Mouse (Mus musculus): ENCODE measurements around the gene Fmnl3.
A peak's percentile ranks its signal among the peaks of the same experiment; 100 is the strongest.

Gene Fmnl3

DNA sequence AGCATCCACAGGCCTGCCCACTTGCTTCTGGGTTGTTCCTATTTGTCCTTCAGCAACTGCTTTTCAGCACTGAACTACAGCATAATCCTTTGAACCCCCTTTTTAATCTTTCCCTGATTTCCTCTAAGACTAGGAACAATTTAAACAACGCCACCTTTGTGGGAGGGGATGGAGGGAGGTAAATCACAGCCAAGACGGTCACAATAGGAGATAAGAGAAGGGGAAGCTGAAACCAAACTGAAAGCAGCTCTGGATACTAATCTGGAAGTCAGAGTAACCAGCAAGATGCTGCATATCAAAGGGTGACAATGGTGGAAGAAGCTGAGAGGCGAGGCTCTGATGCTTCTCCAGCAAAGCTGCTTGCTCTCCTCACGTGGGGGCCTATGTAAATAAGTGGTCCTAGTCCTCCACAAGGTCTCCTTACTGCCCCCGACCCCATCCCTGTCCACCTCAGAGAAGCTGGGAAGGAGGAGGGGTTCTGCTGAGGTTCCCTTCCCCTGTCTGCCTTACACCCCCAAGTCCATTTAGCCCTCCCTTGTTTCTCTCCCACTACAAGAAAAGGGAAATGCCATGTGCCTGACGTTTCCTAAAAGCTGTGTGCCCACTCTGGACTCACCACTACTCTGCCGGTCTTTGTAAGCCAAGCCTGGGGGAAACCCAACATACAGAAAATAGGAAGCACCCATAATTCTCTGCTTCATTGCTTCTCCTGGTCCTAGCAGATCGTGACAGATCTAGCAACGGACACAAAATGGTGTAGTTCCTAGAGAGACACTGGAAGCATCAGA, 27.9 kb downstream of the Fmnl3 start:
- no peak for DNase-seq

DNA sequence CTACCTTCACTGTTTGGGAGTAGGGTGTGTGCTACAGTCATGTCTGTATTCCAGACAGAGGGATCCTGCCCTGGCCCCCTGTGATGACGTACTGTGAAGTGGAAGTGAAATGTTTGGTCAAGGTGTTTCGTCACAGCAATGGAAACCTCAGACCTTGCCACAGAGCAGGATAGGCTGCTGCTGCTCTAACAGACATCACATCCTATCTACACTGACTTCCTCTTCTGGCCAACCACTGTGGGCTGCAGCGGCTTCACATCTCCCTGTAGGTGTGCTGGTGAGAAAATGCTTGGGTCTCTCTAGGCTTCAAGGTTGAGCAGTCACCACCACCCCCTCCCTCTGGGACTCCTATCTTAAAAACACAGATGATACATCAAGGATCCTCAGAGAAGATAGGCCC, 29.2 kb downstream of the Fmnl3 start:
- DNase-seq, result no peak

DNA sequence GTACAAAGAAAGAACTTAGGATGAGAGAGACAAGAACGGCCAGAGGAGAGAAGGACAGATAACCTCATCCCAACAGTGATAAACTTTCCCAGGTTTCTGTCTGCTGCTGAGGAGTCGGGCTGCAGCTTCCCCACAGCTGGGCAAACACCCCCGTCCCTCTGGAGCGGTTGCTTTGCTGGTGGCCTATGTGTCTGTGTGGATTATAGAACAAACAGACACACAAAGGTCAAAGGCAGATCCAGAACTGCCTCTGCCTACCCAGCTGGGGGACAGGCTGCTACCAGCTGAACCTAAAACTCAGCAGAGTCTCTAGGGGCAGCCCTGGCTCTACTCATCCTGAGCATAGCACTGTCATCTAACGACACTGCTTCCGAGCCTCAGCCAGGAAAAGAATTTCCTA, 30.6 kb downstream of the Fmnl3 start:
- no peak for DNase-seq

DNA sequence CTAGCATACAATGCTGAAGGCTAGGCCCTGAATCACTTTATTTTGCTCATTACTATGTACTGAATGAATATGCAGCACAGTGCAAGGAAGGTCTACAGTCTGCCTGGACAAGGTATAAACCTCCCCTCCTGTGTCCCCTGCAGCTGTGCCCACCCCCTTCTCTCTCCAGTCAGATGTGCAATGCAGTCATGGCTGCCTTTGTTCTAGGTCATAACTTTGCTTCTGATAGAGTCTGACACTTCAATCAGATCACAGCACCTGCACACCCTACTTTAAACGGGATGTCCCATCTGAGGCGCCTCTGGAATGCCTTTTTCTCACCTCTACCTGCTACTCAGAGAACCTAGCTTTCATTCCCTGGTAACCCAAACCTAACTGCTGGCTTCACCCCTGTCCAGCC, 31.4 kb downstream of the Fmnl3 start:
- DNase-seq, result no peak

DNA sequence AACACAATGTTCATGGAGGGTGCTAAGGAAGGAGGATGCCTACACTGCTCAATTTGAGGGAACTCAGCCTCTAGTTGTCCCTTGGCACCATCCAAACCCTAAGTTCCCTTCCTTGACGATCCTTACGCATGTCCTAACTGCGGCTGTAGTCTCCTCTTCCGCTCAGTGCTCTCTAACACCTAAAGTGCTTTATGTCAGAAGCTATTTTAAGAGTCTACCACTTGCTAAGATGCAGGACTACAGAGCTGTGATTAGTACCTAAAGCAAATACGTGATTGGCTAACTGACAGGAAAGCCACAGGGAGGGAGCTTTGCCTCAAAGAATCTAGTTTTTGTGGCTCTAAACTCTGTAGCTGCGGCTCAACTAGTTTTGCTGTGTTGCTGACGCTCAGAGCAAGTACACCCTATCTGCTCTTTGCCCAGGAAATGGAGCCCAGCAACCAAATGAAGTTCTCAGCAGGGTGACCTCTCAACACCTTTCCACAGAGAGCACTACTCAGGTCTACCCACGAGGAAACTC, 34.4 kb downstream of the Fmnl3 start:
- DNase-seq, result no peak

DNA sequence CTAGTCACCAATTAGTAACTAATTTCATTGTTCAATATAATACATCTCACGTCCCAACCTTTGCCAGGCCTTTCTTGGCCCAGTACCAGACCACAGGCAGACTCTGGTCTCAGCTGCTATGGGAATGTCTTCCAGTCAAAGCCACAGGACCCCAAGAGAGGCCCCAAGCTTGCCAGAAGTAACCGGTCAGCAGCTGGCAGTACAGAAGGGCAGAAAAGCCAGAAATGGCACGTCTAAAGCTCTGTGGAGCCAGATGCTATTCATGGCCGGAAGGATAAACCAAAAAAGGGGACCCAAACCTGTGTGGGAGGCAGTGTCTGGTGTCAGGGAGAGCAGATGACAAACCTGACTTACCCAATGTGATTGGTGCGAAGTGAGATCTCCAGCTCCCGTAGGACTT, 35.8 kb downstream of the Fmnl3 start:
- no peak for DNase-seq

DNA sequence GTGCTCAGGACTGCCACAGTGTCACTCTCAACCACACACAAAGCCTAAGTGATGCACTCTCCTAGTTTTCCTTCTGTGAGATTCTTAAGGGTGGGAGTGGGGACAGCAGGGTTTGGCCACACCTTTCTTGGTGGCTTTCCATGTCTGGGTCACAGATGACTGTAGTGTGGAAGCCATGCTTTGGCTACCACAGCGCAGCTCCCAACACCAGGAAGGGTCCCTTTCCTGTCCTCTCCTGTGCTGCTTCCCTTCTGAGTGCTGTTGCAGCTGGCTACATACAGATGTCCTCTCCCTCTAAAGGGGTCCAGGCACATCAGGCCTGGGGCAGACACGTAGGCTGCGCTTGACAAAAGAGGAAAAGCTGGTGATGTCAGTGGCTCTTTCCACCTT, 36.6 kb downstream of the Fmnl3 start:
- no peak for DNase-seq

DNA sequence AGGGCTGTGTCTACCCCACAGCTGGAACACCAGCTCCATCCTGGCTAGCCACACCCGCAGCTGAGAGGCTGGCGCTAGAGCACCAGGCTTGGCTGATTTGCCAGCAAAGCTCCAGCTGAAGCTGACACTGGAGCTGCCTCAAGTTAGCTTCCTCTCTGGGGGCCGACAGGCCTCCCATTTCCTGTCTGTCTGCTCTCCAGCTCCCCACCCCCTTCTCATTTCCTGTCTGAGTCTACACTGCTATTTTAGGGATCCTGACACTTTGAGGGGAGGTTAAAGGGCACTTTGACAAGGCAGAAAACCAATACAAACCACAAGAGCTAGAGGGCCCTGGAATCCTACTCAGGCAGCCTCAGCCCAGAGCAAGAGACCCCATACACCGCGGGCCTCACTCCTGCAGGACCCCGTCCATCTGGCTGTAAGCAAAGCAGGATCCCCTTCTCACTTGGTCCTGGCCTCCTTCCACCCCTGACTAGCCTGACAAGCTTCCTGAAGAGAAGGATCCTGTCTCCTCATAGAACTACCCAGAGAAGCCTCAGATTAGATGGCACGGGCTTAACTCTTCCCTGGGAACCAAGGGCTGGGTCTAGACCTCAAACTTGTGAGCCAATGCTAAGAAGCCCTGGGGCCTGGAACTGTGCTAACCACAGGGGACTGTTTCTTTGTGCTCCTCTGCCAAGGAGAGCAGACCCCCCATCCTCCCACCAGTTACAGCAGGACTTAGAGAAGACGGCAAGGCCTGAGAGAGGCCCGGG, 37.2 kb downstream of the Fmnl3 start:
- DNase-seq, result peak; percentile 68

DNA sequence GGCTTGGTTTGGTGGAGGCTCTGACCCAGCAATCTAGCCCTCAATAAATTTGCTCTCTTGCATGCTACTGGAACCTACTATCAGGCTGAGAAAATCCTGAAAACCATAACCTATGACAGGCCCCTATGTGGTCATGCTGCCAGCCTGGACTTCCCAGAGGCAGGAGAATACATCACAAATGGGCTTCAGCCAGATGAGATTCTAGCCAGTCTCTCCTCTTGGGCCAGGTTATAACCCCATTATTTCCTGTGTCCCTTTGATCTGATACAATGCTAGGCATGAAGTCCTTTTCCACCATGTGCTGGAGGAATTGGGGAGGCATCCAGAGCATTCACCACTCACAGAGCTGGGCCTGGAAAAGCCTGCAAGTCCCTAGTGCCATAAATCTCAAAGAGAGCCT, 38.2 kb downstream of the Fmnl3 start:
- no peak for DNase-seq

DNA sequence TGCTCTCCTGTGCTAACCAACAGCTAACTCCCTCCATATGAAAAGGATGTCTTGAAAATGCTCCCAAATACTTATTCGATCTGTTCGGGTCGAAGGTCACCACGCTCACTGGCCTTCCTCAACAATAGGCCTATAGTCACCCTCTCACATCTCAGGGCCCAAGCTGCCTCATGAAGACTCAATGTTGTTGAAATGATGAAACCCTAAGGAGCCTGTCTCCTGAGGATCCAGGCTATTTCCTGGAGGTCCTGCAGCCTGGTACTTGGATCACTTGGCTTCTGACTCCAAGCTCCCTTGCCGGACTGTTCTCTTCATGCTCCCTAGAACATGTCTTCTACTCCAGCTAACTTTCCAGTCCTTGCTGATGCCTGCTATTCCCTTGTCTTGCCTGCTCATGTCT, 38.9 kb downstream of the Fmnl3 start:
- no peak for DNase-seq

DNA sequence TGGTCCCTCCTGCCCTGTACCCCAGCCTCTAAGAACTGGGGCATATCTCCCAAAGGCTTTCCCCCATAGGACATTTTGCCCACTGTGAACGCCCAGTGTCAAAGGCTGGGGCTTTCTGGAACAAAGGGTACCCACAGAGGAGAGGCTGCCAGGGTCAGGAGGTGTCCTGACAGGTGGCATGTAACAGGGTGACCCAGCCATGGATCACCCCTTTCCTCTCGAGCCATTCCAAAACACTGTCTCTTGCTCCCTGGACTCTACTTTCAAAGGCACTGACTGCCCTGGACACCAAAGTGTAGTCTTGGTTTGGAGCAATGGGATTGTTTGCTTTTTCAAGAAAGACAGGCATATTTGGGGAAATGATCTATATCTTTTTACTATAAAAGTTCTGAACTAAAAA, 40.0 kb downstream of the Fmnl3 start:
- no peak for DNase-seq

DNA sequence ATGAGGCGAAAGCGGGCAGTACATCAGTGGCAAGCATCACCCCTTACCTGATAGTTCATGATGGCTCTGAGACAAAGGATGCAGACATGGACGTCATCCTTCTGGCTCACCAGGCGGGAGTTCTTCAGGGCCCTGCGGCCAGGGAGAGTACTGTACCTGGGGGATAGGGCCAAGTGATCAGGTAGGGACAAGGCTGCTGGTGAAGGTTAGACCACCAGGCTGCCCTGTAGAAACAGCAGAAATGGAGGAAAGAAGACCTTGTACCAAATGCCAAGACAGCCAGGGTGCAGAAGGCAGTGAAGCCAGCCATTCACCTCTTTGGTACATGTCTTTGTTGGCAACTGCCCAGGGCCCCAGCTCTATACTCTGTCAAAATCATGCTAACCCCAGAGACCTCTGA, 42.3 kb downstream of the Fmnl3 start:
- DNase-seq, result no peak

DNA sequence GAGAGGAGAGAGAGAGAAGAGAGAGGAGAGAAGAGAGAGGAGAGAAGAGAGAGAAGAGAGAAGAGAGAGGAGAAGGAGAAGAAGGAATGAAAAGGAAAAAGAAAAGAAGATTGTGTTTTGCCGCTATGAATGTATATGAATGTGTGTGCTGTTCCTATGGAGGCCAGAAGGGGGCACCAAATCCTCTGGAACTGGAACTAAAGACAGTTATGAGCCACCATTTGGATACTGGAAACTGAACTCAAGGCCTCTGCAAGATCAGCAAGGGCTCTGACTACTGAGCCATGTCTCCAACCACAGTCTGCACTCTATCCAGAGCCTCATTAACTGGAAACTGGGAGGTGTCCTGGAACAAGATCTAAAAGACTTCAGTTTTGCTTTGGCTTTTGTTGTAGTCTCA, 43.3 kb downstream of the Fmnl3 start:
- DNase-seq, result peak; percentile 55

DNA sequence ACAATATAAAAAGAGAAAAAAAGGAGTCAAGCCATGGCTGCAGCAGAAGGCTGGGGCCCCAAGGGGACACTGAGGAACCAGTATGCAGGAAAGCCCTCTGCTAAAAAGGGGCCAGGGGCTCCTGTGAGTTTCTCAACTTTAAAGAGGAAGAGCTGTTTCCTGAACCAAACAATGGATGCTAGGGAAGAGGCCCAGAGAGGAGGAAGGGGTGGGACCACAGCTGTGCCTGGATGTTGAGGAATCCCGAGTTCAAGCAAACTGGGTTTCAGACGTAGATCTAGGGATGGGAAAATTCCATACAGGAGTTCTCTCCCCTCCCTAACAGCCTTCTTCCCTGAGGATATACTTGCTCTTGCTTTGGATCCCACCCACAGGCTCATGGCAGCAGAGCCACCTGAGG, 43.9 kb downstream of the Fmnl3 start:
- DNase-seq, result no peak

DNA sequence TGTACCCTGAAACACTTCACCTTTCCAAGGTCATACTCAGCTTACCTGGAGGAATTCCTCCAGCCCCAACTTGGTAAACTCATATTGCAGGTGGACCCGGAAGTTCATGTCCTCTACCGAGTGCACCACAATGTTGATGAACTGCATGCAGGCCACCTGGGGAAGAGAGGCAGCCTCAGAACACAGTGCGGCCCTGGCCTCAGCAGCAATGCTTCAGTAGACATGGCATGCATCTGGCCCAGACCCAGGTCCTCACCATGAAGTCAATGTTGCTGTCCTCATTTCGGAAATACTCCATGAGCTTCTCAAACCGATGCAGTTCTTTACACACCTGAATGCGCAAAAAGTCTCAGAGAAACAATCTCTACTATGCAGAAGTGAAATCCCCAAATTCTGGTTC, 44.7 kb downstream of the Fmnl3 start:
- DNase-seq, result no peak

DNA sequence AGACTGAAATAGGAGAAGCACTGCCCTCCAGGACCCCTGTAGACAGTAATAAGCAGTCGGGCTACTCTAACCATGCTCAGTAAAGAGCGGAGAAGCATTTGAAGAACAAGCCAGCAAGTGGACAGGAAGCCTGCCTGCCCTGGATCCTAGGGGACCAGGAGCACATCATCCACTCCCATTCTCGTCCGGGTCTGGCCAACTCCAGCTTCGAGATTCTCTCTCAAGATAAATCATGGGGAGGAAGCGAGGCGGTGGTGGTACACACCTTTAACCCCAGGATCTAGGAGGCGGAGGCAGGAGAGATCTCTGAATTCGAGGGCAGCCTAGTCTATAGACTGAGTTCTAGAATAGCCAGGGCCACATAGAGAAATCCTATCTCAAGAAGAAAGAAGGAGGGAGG, 46.1 kb downstream of the Fmnl3 start:
- no peak for DNase-seq

DNA sequence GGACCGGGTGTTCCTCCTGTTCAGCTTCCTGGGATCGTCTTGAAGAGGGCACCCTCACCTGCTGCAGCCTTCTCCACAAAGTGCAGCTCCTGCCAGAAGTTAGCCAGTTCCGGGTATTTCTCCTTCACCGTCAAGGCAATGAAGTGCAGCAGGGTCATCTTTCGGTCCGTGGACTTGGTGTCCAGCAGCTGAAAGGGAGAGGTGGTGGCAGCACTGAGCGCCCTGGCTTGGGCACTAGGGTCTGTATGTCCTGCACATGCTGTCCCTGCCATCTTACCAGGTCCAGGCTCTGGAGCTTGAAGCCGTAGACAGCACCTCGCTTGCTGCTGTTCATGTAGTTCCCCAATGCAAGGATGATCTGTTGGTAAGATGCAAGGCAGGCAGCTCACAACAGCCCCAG, 49.3 kb downstream of the Fmnl3 start:
- DNase-seq, result no peak

DNA sequence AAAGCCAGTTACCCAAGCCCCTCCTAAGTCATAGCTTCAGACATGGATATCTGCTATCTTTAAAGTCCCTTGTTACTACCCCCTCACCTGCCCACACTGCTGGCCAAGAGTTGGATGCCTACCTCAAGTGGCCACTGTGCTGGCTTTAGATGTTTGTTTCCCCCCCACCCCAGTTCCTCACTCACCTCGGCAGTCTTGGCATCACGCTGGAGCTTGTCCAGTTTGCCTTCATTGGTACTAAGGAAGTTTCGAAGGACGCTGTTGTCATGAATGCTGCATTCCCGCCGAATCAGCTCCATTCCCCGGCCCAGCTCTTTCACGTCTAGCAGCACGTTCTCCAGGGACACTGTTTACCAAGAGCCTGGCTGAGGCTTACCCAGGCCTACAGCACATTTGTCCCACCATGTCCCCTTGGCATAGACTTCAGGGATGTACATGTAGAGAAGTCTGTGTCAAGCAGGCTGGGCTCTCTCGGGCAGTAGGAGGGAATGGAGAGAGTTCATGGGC, 50.1 kb downstream of the Fmnl3 start:
- no peak for DNase-seq

DNA sequence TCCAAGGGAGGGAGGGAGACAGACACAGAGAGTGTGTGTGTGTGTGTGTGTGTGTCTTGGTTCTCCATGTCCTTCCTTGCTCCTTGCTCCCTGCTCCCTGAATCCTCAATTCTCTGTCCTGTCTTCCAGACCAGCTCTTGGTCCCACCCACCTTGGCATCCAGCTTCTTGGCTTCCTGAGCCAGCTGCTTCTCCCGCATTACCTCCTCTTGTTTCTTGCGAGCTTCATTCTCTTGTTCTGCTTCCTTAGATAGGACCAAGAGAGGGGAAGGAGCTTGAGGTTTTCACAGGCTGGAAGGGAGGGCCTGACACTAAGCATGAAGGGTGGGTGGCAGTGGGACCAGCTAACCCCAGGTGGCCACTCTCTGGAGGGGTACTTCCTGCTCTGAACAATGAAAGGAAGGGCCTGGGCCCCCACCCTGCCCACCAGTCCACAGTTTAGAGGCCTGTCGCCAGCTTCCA, 50.8 kb downstream of the Fmnl3 start:
- peak; percentile 46 for DNase-seq

DNA sequence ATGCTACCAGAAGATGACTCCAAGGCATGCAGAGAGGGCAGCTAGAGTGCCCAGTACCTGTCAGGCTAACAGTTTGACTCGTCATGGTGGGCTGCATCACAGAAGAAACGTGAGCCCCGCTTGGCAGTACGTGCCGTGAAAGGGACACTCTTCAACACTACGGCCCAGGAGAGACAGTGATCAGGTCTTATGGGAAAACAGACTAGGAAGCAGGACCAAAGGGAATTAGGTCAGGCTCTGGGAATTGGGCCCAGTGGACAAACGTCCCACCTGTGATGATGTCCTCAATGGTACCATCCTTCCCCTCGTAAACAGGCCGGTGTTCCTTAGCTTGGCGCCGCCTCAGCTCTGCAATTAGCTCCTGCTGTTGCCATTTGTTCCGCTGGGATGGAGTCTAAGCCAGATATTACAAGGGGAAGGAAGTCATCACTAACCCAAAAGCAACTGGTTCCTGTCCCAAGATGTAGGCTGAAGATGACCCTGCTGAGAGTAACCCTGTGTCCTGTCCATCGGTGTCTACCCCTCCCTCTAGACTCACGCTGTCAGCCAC, 51.3 kb downstream of the Fmnl3 start:
- no peak for DNase-seq

DNA sequence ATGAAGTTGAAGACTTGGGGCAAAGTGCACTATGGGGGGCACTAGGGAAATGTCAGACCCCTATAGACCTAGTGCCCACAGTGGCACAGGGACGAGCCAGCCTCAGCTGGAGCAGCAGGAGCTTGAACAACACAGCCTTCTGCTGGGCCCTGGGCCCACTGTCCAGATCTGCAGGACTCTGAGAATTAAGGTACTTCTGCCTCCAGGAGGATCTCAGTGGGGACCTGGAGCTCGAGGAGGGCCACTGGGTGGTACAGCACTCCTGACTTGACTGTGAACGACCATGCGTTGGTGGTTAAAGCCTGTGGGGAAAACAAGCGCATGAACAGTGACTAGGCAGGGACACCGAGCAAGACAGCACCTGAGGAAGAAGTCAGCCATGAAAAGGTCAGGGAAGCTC, 52.2 kb downstream of the Fmnl3 start:
- no peak for DNase-seq

DNA sequence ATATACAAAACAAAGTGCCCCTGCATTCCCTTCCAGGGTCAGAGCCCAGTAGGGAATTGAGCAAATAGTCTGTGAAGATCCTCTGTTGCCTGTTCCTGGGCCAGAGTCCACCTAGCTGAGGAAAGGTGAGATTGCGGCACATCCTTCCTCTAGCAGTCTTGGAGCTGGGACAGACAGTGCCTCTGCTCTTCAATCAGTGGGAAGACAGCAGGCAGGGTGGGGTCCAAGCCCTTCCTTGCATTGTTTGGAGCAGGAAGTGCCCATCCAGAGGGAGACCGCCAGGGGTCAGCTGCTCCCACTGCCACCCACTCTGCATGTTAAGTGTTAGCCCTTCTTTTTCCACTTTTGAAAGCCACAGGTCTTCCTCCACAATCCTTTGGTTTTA, 53.0 kb downstream of the Fmnl3 start:
- DNase-seq, result peak; percentile 52

DNA sequence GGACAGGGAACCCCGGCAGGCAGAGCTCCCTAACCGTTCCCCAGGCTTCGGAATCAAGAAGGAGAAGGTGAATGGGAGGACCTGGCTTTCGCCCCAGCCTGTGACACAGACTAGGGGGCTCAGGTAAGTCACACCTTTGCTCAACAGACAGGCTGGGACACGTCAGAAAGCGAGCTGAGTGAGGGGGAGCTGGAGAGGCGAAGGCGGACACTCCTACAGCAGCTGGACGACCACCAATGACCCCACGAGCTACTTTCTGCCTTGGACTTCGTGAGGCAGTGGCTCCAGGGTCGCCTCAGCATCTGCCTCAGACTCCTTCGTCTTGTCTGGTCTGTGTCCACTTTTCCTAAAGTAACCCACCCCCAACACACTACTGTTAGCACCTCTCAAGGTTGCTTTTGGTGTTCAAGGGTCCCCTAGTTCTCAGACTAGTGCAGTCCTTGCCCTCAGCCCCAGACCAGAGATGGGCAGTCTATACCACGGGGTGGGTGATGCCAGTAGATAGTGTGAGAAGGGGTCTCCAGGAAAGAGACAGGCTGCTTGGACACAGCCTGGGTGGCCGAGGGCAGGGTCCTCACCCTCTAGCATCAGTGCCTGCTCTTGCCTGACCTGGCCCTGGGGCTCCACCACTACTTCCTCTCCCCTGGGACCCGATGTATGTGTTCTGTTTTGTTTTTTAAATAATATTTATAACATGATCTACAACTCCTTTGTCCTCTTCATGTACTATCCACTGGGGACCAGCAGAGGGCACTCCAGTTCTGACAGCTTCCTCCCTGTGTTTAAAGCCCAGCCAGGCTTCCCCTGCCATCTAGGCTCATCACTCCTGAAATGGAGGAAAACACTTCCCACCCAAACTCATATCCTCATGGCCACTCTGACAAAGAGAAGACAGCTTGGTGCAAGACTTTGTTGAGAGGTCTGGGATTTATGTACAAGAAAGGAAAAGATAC, 53.7 kb downstream of the Fmnl3 start:
- peak; percentile 82 for DNase-seq

Data from kidney, adult 18-20 months (tissue).